Mouse (Mus musculus) liver, embryonic 14.5 days (tissue): ENCODE results near the gene Bmp8b.

ENCODE experiments used
- CTCF ChIP-seq: IDR thresholded peaks from 2 replicates; pipeline ENCODE4 v1.5.1; 2016; ENCODE audit warnings: antibody characterized with exemption, low read depth, control low read depth
- EP300 ChIP-seq: IDR thresholded peaks from 2 replicates; pipeline ENCODE4 v1.6.1; 2016; ENCODE audit warnings: antibody characterized with exemption, low read depth

GRCm38 (mm10) chr4:123110751-123111150 lies 5.8 kb downstream of the Bmp8b start:
- TF ChIP-seq CTCF (no peak), EP300 (no peak)
